Mouse (Mus musculus): Measurements from ENCODE around the gene B4galt5.

GRCm38 (mm10) chr2:167367777-167368281 lies 18.8 kb upstream of the B4galt5 start:
- TF ChIP-seq CTCF (IDR thresholded peaks at IDR 0.05 in 2 of 3, conservative IDR thresholded peaks at IDR 0.05 in 1 of 3; ENCODE audit: control insufficient read depth in 1 of 3, insufficient read depth in 1 of 3, low read depth in 2 of 3, low read length in 3 of 3, poor library complexity in 1 of 3, severe bottlenecking in 1 of 3) (0 out of 6 replicates have a peak, but pooled peaks of 1 of the 3 experiments have one; percentile 0), TBP (IDR thresholded peaks at IDR 0.05; ENCODE audit: low read depth, low read length) (no peak), MAZ (IDR thresholded peaks at IDR 0.05; ENCODE audit: low read depth, low read length) (no peak), MAX (IDR thresholded peaks at IDR 0.05; ENCODE audit: low read length) (no peak)
